Mouse (Mus musculus): ENCODE data around the gene Slc12a7.

The Slc12a7 gene

GRCm38 (mm10) chr13:73732742-73733700 is at the start of gene Slc12a7:
Gene Slc12a7 (plus strand): TSS chr13:73733094.
- 11% methylated on average over 48 of the region's 48 CpGs for WGBS

GRCm38 (mm10) chr13:73683682-73684081 is 49.2 kb upstream of the Slc12a7 start:
- WGBS = 58% methylated on average over 11 of the region's 11 CpGs

- WGBS = 89% methylated on average over 1 of the region's 1 CpGs
These were observed 48.5 kb upstream of the Slc12a7 start for GRCm38 (mm10) chr13:73684412-73684811.

GRCm38 (mm10) chr13:73685502-73685901 is 47.4 kb upstream of the Slc12a7 start:
- 74% methylated on average over 6 of the region's 6 CpGs for WGBS

- WGBS = 71% methylated on average over 3 of the region's 3 CpGs
These were observed 45.3 kb upstream of the Slc12a7 start for GRCm38 (mm10) chr13:73687601-73688000.

- WGBS = 80% methylated on average over 4 of the region's 4 CpGs
These were observed 44.0 kb upstream of the Slc12a7 start for GRCm38 (mm10) chr13:73688934-73689333.

- WGBS = 42% methylated on average over 10 of the region's 10 CpGs
These were observed 40.5 kb upstream of the Slc12a7 start for GRCm38 (mm10) chr13:73692249-73692868.

GRCm38 (mm10) chr13:73693333-73693732 is 39.6 kb upstream of the Slc12a7 start:
- 74% methylated on average over 2 of the region's 2 CpGs for WGBS

- 93% methylated on average over 1 of the region's 1 CpGs for WGBS
These were observed 37.9 kb upstream of the Slc12a7 start for GRCm38 (mm10) chr13:73694972-73695371.

GRCm38 (mm10) chr13:73696529-73696928 is 36.4 kb upstream of the Slc12a7 start:
- 90% methylated on average over 3 of the region's 3 CpGs for WGBS

- 97% methylated on average over 6 of the region's 6 CpGs for WGBS
These were observed 33.2 kb upstream of the Slc12a7 start for GRCm38 (mm10) chr13:73699714-73700113.

- 96% methylated on average over 12 of the region's 12 CpGs for WGBS
These were observed 32.3 kb upstream of the Slc12a7 start for GRCm38 (mm10) chr13:73700554-73700953.

- WGBS = 88% methylated on average over 9 of the region's 9 CpGs
These were observed 31.6 kb upstream of the Slc12a7 start for GRCm38 (mm10) chr13:73701161-73701883.

GRCm38 (mm10) chr13:73702776-73703175 is 30.1 kb upstream of the Slc12a7 start:
- 84% methylated on average over 4 of the region's 4 CpGs for WGBS

- 89% methylated on average over 4 of the region's 4 CpGs for WGBS
These were observed 29.4 kb upstream of the Slc12a7 start for GRCm38 (mm10) chr13:73703486-73703885.

GRCm38 (mm10) chr13:73704694-73705325 is 28.1 kb upstream of the Slc12a7 start, which contains the start of gene Slc6a19:
Gene Slc6a19 (minus strand): TSS chr13:73704865.
- WGBS = 65% methylated on average over 7 of the region's 7 CpGs

- WGBS = 70% methylated on average over 6 of the region's 6 CpGs
These were observed 23.4 kb upstream of the Slc12a7 start for GRCm38 (mm10) chr13:73709491-73709890.

- 97% methylated on average over 5 of the region's 5 CpGs for WGBS
These were observed 21.7 kb upstream of the Slc12a7 start for GRCm38 (mm10) chr13:73711221-73711620.

- 93% methylated on average over 5 of the region's 5 CpGs for WGBS
These were observed 21.1 kb upstream of the Slc12a7 start for GRCm38 (mm10) chr13:73711803-73712202.

GRCm38 (mm10) chr13:73712228-73712627 is 20.7 kb upstream of the Slc12a7 start:
- 74% methylated on average over 3 of the region's 3 CpGs for WGBS

- 91% methylated on average over 4 of the region's 4 CpGs for WGBS
These were observed 19.7 kb upstream of the Slc12a7 start for GRCm38 (mm10) chr13:73713204-73713603.

GRCm38 (mm10) chr13:73714020-73714419 is 18.9 kb upstream of the Slc12a7 start:
- WGBS = 82% methylated on average over 2 of the region's 2 CpGs
